Mouse (Mus musculus): Measurements from ENCODE around the gene Eva1b. TPM values are rescaled to one million over a fixed set of nuclear protein-coding genes. Genes with fewer than 3 reads are reported as not detected.
A peak's percentile ranks its signal among the peaks of the same experiment; 100 is the strongest.

The Eva1b gene
- polyA plus RNA-seq, 1 experiment from 2014 or later = 18.6 TPM

- Histone ChIP-seq H3K4me3 (ENCODE audit: low read depth, low read length) (no peak overlapping the region), H3K9me3 (ENCODE audit: control insufficient read depth, low read length) (no peaks in the 10 kb centered on the region), H3K27me3 (ENCODE audit: control insufficient read depth, insufficient read depth, low read length) (no peaks in the 10 kb centered on the region), H3K9ac (ENCODE audit: low read length) (peak overlapping the region; percentile 81), H3K36me3 (ENCODE audit: control insufficient read depth, insufficient read depth, low read length) (no peaks in the 10 kb centered on the region), H3K4me1 (replicated peaks; ENCODE audit: control insufficient read depth, insufficient read depth, low read length) (peaks cover 11% of the 10 kb centered on the region; the same call in 1 of the 2 replicates), H3K27ac (ENCODE audit: low read depth, low read length) (no peak overlapping the region), H3K4me2 (ENCODE audit: low read depth, low read length, severe bottlenecking) (peak overlapping the region; percentile 92)
- no peak for ATAC-seq (replicated peaks; ENCODE audit: low FRiP score)
- WGBS = 51% methylated on average over 7 of the region's 7 CpGs
- no peak for DNase-seq (ENCODE audit: low spot score)
Measured at GRCm38 (mm10) chr4:126105131-126105783, 42.3 kb upstream of the Eva1b start.

- Histone ChIP-seq H3K4me1 (replicated peaks; ENCODE audit: control insufficient read depth, insufficient read depth, low read length) (peaks cover 21% of the 10 kb centered on the region; the same call in 1 of the 2 replicates), H3K27me3 (ENCODE audit: control insufficient read depth, insufficient read depth, low read length) (no peaks in the 10 kb centered on the region), H3K4me3 (ENCODE audit: low read depth, low read length) (no peak overlapping the region), H3K9ac (ENCODE audit: low read length) (no peak overlapping the region), H3K27ac (ENCODE audit: low read depth, low read length) (no peak overlapping the region), H3K9me3 (ENCODE audit: control insufficient read depth, low read length) (no peaks in the 10 kb centered on the region), H3K36me3 (ENCODE audit: control insufficient read depth, insufficient read depth, low read length) (no peaks in the 10 kb centered on the region), H3K4me2 (ENCODE audit: low read depth, low read length, severe bottlenecking) (no peak overlapping the region)
- ATAC-seq (replicated peaks; ENCODE audit: low FRiP score) = no peak
- DNase-seq (ENCODE audit: low spot score) = no peak
- 29% methylated on average over 8 of the region's 8 CpGs for WGBS
Measured at GRCm38 (mm10) chr4:126108061-126108740, 39.3 kb upstream of the Eva1b start.

GRCm38 (mm10) chr4:126109613-126110373 is 37.8 kb upstream of the Eva1b start:
- Histone ChIP-seq H3K4me1 (replicated peaks; ENCODE audit: control insufficient read depth, insufficient read depth, low read length) (peaks cover 21% of the 10 kb centered on the region; the same call in 1 of the 2 replicates), H3K4me2 (ENCODE audit: low read depth, low read length, severe bottlenecking) (no peak overlapping the region), H3K9ac (ENCODE audit: low read length) (no peak overlapping the region), H3K4me3 (ENCODE audit: low read depth, low read length) (no peak overlapping the region), H3K27ac (ENCODE audit: low read depth, low read length) (no peak overlapping the region), H3K36me3 (ENCODE audit: control insufficient read depth, insufficient read depth, low read length) (no peaks in the 10 kb centered on the region), H3K9me3 (ENCODE audit: control insufficient read depth, low read length) (no peaks in the 10 kb centered on the region), H3K27me3 (ENCODE audit: control insufficient read depth, insufficient read depth, low read length) (no peaks in the 10 kb centered on the region)
- 87% methylated on average over 10 of the region's 10 CpGs for WGBS
- ATAC-seq (replicated peaks; ENCODE audit: low FRiP score) (no peak), DNase-seq (ENCODE audit: low spot score) (no peak)

GRCm38 (mm10) chr4:126110374-126111152 is 37.0 kb upstream of the Eva1b start:
- H3K9ac ChIP-seq (ENCODE audit: low read length) = no peak overlapping the region; the same call in 1 of the 2 replicates
- DNase-seq (ENCODE audit: low spot score) = no peak
- H3K27ac ChIP-seq (ENCODE audit: low read depth, low read length) = peak overlapping the region; percentile 25
- H3K27me3 ChIP-seq (ENCODE audit: control insufficient read depth, insufficient read depth, low read length) = no peaks in the 10 kb centered on the region
- H3K4me1 ChIP-seq (replicated peaks; ENCODE audit: control insufficient read depth, insufficient read depth, low read length) = peaks cover 16% of the 10 kb centered on the region; the same call in 1 of the 2 replicates
- no peaks in the 10 kb centered on the region for H3K9me3 ChIP-seq (ENCODE audit: control insufficient read depth, low read length)
- peak overlapping the region; percentile 11; the same call in 1 of the 2 replicates for H3K4me2 ChIP-seq (ENCODE audit: low read depth, low read length, severe bottlenecking)
- no peak for ATAC-seq (replicated peaks; ENCODE audit: low FRiP score)
- 15% methylated on average over 12 of the region's 12 CpGs for WGBS
- no peak overlapping the region for H3K4me3 ChIP-seq (ENCODE audit: low read depth, low read length)
- H3K36me3 ChIP-seq (ENCODE audit: control insufficient read depth, insufficient read depth, low read length) = no peaks in the 10 kb centered on the region

- Histone ChIP-seq H3K36me3 (ENCODE audit: control insufficient read depth, insufficient read depth, low read length) (no peaks in the 10 kb centered on the region), H3K27me3 (ENCODE audit: control insufficient read depth, insufficient read depth, low read length) (no peaks in the 10 kb centered on the region), H3K4me2 (ENCODE audit: low read depth, low read length, severe bottlenecking) (no peak overlapping the region), H3K9me3 (ENCODE audit: control insufficient read depth, low read length) (no peaks in the 10 kb centered on the region), H3K4me3 (ENCODE audit: low read depth, low read length) (no peak overlapping the region), H3K9ac (ENCODE audit: low read length) (peak overlapping the region; percentile 20), H3K4me1 (replicated peaks; ENCODE audit: control insufficient read depth, insufficient read depth, low read length) (peaks cover 16% of the 10 kb centered on the region; the same call in 1 of the 2 replicates), H3K27ac (ENCODE audit: low read depth, low read length) (peak overlapping the region; percentile 25)
- ATAC-seq (replicated peaks; ENCODE audit: low FRiP score) (no peak), DNase-seq (ENCODE audit: low spot score) (no peak)
- 18% methylated on average over 7 of the region's 7 CpGs for WGBS
Measured at GRCm38 (mm10) chr4:126111153-126111549, 36.4 kb upstream of the Eva1b start.

- Histone ChIP-seq H3K27ac (ENCODE audit: low read depth, low read length) (no peak overlapping the region), H3K4me1 (replicated peaks; ENCODE audit: control insufficient read depth, insufficient read depth, low read length) (peaks cover 12% of the 10 kb centered on the region; the same call in 1 of the 2 replicates), H3K36me3 (ENCODE audit: control insufficient read depth, insufficient read depth, low read length) (no peaks in the 10 kb centered on the region), H3K27me3 (ENCODE audit: control insufficient read depth, insufficient read depth, low read length) (no peaks in the 10 kb centered on the region), H3K9me3 (ENCODE audit: control insufficient read depth, low read length) (no peaks in the 10 kb centered on the region), H3K4me3 (ENCODE audit: low read depth, low read length) (no peak overlapping the region), H3K9ac (ENCODE audit: low read length) (no peak overlapping the region), H3K4me2 (ENCODE audit: low read depth, low read length, severe bottlenecking) (no peak overlapping the region)
- ATAC-seq (replicated peaks; ENCODE audit: low FRiP score) (no peak), DNase-seq (ENCODE audit: low spot score) (no peak)
- WGBS = 87% methylated on average over 4 of the region's 4 CpGs
Measured at GRCm38 (mm10) chr4:126113243-126113642, 34.3 kb upstream of the Eva1b start.

GRCm38 (mm10) chr4:126113943-126114342 is 33.6 kb upstream of the Eva1b start:
- Histone ChIP-seq H3K4me1 (replicated peaks; ENCODE audit: control insufficient read depth, insufficient read depth, low read length) (peaks cover 12% of the 10 kb centered on the region; the same call in 1 of the 2 replicates), H3K27me3 (ENCODE audit: control insufficient read depth, insufficient read depth, low read length) (no peaks in the 10 kb centered on the region), H3K36me3 (ENCODE audit: control insufficient read depth, insufficient read depth, low read length) (no peaks in the 10 kb centered on the region), H3K9me3 (ENCODE audit: control insufficient read depth, low read length) (no peaks in the 10 kb centered on the region), H3K27ac (ENCODE audit: low read depth, low read length) (no peak overlapping the region), H3K4me3 (ENCODE audit: low read depth, low read length) (no peak overlapping the region), H3K9ac (ENCODE audit: low read length) (no peak overlapping the region), H3K4me2 (ENCODE audit: low read depth, low read length, severe bottlenecking) (no peak overlapping the region)
- ATAC-seq (replicated peaks; ENCODE audit: low FRiP score) = no peak
- 28% methylated on average over 6 of the region's 6 CpGs for WGBS
- DNase-seq (ENCODE audit: low spot score) = peak; percentile 77

- 92% methylated on average over 9 of the region's 9 CpGs for WGBS
- H3K9ac ChIP-seq (ENCODE audit: low read length) = no peak overlapping the region
- peaks cover 9% of the 10 kb centered on the region; the same call in 1 of the 2 replicates for H3K4me1 ChIP-seq (replicated peaks; ENCODE audit: control insufficient read depth, insufficient read depth, low read length)
- H3K27ac ChIP-seq (ENCODE audit: low read depth, low read length) = no peak overlapping the region
- H3K36me3 ChIP-seq (ENCODE audit: control insufficient read depth, insufficient read depth, low read length) = no peaks in the 10 kb centered on the region
- H3K9me3 ChIP-seq (ENCODE audit: control insufficient read depth, low read length) = no peaks in the 10 kb centered on the region
- no peak overlapping the region for H3K4me3 ChIP-seq (ENCODE audit: low read depth, low read length)
- no peaks in the 10 kb centered on the region for H3K27me3 ChIP-seq (ENCODE audit: control insufficient read depth, insufficient read depth, low read length)
- DNase-seq (ENCODE audit: low spot score) (no peak), ATAC-seq (replicated peaks; ENCODE audit: low FRiP score) (no peak)
- H3K4me2 ChIP-seq (ENCODE audit: low read depth, low read length, severe bottlenecking) = no peak overlapping the region
Measured at GRCm38 (mm10) chr4:126115411-126115810, 32.1 kb upstream of the Eva1b start.

Measured in forebrain, embryonic 11.5 days (tissue).